Mouse (Mus musculus) gastrocnemius, postnatal 25 days (tissue): ENCODE measurements around the gene Ntrk3. TPM values are rescaled to one million over a fixed set of nuclear protein-coding genes. Genes with fewer than 3 reads are reported as not detected.

Source experiments
- DNase-seq: peaks from one replicate; pipeline ENCODE4 v3.0.0; 2022
- total RNA-seq, 2 experiments: library from RNA; stranded (reverse); gene quantifications; 1 replicate in 1 of 2; 2 replicates in 1 of 2; pipeline ENCODE4 v1.2.3; 2021

Ntrk3 gene
- total RNA-seq, 2 experiments from 2014 or later: 0.90 to 2.1 TPM

- DNase-seq: no peak
Measured at GRCm38 (mm10) chr7:78440896-78441295, 296.9 kb downstream of the Ntrk3 start.

GRCm38 (mm10) chr7:78440476-78440875 lies 297.3 kb downstream of the Ntrk3 start:
- no peak for DNase-seq

DNA sequence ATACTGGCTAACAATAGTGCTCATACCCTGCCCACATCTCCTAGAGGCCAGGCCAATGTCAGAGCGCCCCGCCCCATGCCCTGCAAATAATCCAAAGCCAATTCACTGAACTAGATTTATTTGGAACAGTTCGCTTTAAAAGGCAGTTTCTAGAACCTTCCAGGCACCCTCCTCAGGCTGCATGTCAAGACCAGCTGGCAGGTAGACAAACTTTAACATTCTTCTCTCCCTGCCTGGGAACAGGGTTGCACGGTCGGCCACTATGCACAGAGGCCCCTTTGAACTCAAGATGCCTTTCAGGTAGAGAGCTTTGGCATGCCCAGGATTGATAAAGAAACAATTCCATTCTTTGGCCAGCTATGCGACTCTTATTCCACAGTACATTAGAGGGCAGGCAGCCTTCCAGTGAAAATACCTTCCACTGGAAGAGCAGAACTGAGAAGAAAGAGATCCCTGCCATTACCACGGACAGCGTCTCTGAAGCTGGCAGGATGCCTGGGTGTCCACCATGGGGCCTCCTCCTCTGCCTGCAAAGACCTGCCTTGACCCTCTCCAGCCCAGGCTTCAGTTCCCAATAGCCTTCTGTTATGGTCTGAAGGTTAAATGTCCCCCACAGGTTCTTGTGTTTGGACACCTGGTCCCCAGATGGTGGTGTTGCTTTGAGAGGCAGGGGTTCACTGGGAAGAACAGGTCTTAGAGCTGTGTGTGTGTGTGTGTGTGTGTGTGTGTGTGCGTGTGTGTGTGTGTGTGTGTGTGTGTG lies 298.3 kb downstream of the Ntrk3 start:
- DNase-seq: no peak

DNA sequence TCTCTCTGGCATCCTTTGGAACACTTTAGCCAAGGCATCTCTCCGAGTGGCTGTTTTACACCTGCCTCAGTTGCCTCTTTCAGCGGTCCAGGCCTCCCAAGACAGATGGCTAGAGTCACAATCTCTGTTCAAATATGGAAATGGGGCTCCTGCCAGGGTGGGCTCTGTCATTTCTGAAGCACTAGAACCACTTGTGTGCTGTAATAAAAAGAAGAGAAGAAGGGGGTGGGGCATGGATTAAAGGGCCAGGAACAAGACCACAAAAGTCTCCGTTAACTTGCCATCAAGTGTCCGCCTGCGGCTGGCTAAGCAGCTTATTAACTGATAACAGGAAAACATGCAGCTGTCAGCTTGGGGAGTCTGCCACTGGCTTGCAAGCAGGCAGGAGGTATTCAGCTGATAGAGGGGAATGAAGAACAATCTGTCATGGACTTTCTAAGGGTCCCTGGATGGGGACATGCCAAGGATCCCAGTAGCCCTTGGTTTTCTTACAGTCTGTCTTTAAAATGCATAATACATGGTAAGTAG lies 304.1 kb downstream of the Ntrk3 start:
- no peak for DNase-seq

GRCm38 (mm10) chr7:78431611-78432010 lies 306.2 kb downstream of the Ntrk3 start:
- DNase-seq: no peak

DNA sequence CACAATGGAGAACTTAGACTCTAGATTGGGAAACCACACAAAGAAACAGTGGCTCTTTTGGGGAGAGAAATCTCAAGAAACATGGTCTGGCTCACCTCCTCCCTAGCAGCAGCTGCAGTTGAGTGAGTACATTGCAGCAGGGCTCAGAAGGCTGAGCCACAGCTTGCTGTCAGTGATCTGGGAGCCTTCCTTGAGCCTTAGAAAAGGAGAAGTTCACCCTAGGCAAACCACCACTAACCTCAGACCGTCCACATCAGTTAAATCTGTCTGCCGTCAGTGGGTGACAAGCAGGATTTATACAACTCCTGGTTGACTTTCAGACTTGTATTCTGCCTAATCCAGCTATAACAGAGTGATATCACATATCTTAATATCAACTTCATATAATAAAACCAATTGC lies 325.6 kb downstream of the Ntrk3 start:
- DNase-seq: no peak

GRCm38 (mm10) chr7:78409970-78410369 lies 327.8 kb downstream of the Ntrk3 start:
- no peak for DNase-seq

GRCm38 (mm10) chr7:78406641-78407291 lies 331.0 kb downstream of the Ntrk3 start:
- DNase-seq: no peak

GRCm38 (mm10) chr7:78404481-78404880 lies 333.3 kb downstream of the Ntrk3 start:
- DNase-seq: no peak

- DNase-seq: no peak
Measured at GRCm38 (mm10) chr7:78402495-78402894, 335.3 kb downstream of the Ntrk3 start.

GRCm38 (mm10) chr7:78400219-78400618 lies 337.6 kb downstream of the Ntrk3 start:
- DNase-seq: no peak

DNA sequence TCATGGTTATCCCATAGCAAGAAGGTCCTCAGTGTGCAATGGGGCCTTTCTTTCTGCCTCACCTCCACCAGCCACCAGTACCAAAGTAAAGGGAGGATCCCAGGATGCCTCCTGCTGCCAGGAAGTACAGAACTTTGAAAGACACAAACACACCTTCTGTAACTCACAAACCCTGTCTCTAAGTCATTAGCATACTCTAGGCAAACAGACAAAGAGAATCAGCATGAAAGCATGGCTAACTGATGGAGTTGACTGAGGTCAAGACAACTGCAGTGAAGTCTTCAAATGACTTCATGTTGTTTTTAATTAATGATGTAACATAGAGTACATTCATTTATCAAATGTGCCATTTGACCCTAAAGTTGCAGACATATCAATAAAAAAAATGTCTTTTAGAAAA lies 339.4 kb downstream of the Ntrk3 start:
- no peak for DNase-seq

GRCm38 (mm10) chr7:78397215-78397614 lies 340.6 kb downstream of the Ntrk3 start:
- no peak for DNase-seq

DNA sequence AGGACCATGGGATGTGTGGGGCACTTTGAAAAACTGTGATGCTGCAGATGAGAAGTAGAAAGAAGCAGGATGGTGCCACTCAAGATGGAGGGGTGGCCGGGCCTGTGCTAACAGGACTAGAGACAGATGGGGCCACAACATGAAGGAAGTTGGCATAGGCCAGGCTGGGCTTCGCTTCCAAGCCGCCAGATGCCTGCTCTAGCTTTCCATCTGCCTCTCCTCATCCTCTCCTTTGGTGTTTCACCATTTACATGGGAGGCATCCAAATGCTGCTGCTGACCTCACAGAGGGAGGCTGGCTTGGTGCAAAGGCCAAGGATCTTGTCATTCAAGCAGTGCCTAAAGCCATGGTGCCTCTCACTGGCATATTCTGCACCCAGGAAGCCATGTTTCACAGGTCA lies 347.8 kb downstream of the Ntrk3 start:
- DNase-seq: no peak

- DNase-seq: no peak
Measured at GRCm38 (mm10) chr7:78388101-78388500, 349.7 kb downstream of the Ntrk3 start.

DNA sequence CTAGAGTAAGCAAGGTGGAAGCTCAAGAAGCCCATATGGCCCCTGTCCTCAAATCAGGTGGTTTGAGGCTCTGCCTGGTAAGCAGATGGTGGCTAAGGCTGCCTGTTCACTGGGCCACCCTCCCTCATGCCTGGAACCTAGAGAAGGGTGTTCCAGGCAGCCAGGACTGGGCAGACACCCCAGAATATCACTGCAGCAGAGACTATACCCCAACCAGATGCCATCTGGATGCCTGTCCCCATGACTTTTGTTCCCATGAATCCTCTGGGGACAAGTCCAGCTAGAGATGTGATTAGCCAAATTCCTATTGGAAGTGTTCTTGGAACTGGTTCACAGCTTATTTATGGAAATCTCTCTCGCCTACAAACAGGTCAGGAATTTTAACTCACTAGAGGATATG lies 351.8 kb downstream of the Ntrk3 start:
- no peak for DNase-seq

DNA sequence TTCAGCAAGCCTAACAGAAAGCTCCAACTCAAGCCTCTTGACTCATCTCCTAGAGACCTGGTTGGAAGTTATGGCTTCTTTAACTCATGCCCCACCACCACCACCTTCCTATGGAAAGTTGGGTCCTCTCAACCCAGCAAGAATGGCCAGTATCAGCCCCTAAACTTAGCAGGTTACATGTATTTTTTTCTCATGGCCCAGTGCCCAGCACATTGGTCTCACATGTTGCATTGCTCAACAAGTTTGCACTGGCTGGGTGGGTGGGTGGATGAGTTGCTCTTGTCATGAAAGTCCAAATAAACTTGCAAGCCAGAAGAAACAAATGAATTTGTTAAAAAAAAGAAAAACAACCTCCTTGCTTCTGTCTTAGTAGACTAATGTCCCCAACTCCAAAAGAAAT lies 353.7 kb downstream of the Ntrk3 start:
- DNase-seq: no peak

GRCm38 (mm10) chr7:78382126-78382525 lies 355.7 kb downstream of the Ntrk3 start:
- DNase-seq: no peak

DNA sequence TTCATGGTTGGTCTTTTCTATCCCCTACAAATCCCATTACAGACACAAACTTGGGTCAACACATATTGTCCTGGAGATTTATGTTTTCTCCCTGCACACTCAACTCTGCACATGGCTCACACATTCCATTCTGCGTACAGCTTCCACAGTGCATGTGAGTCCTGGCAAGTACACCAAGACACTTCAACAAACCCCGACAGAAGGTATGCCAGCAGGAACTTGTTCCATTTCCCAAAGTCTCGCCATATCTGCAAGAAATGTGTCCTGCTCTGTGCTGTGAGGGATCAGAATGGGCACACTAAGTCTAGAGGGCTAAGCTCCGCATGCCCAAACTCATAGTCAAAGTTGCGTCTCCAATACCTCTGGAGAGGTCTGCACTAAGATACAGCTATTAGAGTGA lies 358.0 kb downstream of the Ntrk3 start:
- no peak for DNase-seq

- no peak for DNase-seq
Measured at GRCm38 (mm10) chr7:78378306-78378705, 359.5 kb downstream of the Ntrk3 start.

GRCm38 (mm10) chr7:78376875-78377274 lies 360.9 kb downstream of the Ntrk3 start:
- no peak for DNase-seq

DNA sequence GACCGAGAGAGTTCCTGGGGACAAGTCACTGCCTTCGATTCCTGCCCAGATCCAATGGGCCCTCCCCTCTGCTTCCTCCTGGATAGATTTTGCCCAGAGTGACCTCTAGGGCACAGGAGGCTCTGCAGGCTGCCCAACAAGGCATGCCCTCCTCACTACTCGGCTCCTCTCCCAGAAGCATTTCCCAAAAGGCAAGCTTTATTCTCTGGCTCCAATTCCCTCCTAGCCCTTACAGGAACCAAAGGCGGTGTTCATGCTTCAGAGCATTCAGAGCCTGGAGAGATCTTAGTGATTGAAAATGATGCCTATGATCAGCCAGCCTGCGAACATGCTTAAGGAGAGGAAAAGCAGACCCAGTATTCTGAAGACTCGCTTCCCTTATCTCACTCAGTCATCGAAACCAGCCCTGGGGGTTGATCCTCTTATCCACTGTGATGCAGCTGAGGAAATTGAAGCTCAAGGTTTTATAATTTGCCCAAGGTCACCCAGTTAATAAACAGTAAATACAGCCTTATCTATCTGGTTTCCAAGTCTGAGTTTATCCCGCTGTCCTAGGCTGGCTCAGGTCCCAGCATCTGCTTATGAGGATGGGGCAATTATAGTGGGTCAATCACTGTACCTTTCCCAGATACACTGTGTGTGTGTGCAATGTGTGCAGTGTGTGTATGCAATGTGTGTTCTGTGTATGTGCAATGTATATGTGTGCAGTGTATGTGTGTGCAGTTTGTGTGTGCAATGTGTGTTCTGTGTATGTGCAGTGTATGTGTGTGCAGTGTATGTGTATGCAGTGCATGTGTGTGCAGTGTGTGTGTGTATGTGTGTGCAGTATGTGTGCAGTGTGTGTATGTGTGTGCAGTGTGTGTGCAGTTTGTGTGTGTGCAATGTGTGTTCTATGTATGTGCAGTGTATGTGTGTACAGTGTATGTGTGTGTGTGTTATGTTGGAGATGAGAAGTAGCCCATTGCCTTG lies 376.2 kb downstream of the Ntrk3 start:
- DNase-seq: no peak

- DNase-seq: no peak
Measured at GRCm38 (mm10) chr7:78347464-78347863, 390.3 kb downstream of the Ntrk3 start.
